Mouse (Mus musculus) bone marrow macrophage, adult 2 months (primary cell): ENCODE results near the gene Tnfaip2.

Experiments used
- CTCF ChIP-seq: IDR thresholded peaks from 2 replicates; pipeline ENCODE4 v1.5.1; 2012; ENCODE audit warnings: low read depth, mild to moderate bottlenecking, low read length, moderate library complexity
- POLR2A ChIP-seq: IDR thresholded peaks from 2 replicates; pipeline ENCODE4 v1.6.1; 2012; ENCODE audit warnings: mild to moderate bottlenecking, low read depth, low read length, borderline replicate concordance

- TF ChIP-seq CTCF: no peak
- no peak for TF ChIP-seq POLR2A
These were observed 29.5 kb downstream of the Tnfaip2 start for GRCm38 (mm10) chr12:111471721-111472120.
